Mouse (Mus musculus): ENCODE measurements around the gene Uvrag. TPM values are rescaled to one million over a fixed set of nuclear protein-coding genes. Genes with fewer than 3 reads are reported as not detected.
A peak's percentile ranks its signal among the peaks of the same experiment; 100 is the strongest.

Gene Uvrag
- polyA plus RNA-seq, 1 experiment from 2014 or later, result 25.8 TPM

GRCm38 (mm10) chr7:99101767-99102593 is 39.0 kb downstream of the Uvrag start:
- DNase-seq (ENCODE audit: low spot score) (peak; percentile 58), ATAC-seq (replicated peaks; ENCODE audit: low FRiP score, low TSS enrichment, low read depth) (peak; percentile 54)
- Histone ChIP-seq H3K9ac (ENCODE audit: low read length) (no peak overlapping the region), H3K9me3 (ENCODE audit: control insufficient read depth, low read length) (no peaks in the 10 kb centered on the region), H3K27me3 (replicated peaks; ENCODE audit: control insufficient read depth, insufficient read depth, low read length) (no peaks in the 10 kb centered on the region), H3K4me3 (ENCODE audit: low read depth, low read length) (no peak overlapping the region), H3K4me2 (ENCODE audit: low read length) (0 out of 2 replicates have a peak overlapping the region, but pooled peaks have one; percentile 31), H3K27ac (ENCODE audit: low read depth) (peak overlapping the region; percentile 47; the same call in 1 of the 2 replicates), H3K36me3 (ENCODE audit: control insufficient read depth, insufficient read depth, low read length) (peaks cover 20% of the 10 kb centered on the region), H3K4me1 (replicated peaks; ENCODE audit: control insufficient read depth, insufficient read depth, low read length) (peaks cover 29% of the 10 kb centered on the region)
- 32% methylated on average over 11 of the region's 11 CpGs for WGBS

- 39% methylated on average over 2 of the region's 2 CpGs for WGBS
Observed at GRCm38 (mm10) chr7:99101076-99101475, 39.9 kb downstream of the Uvrag start.

GRCm38 (mm10) chr7:99100573-99100972 is 40.4 kb downstream of the Uvrag start:
- H3K4me1 ChIP-seq (replicated peaks; ENCODE audit: control insufficient read depth, insufficient read depth, low read length), result peaks cover 22% of the 10 kb centered on the region
- H3K9ac ChIP-seq (ENCODE audit: low read length), result no peak overlapping the region
- WGBS, result 67% methylated on average over 8 of the region's 8 CpGs
- ATAC-seq (replicated peaks; ENCODE audit: low FRiP score, low TSS enrichment, low read depth) (peak; percentile 51), DNase-seq (ENCODE audit: low spot score) (no peak)
- H3K4me2 ChIP-seq (ENCODE audit: low read length), result no peak overlapping the region
- H3K36me3 ChIP-seq (ENCODE audit: control insufficient read depth, insufficient read depth, low read length), result peaks cover 26% of the 10 kb centered on the region
- no peaks in the 10 kb centered on the region for H3K9me3 ChIP-seq (ENCODE audit: control insufficient read depth, low read length)
- H3K27ac ChIP-seq (ENCODE audit: low read depth), result no peak overlapping the region
- H3K4me3 ChIP-seq (ENCODE audit: low read depth, low read length), result no peak overlapping the region
- H3K27me3 ChIP-seq (replicated peaks; ENCODE audit: control insufficient read depth, insufficient read depth, low read length), result no peaks in the 10 kb centered on the region

More at GRCm38 (mm10) chr7:99101076-99101475, 39.9 kb downstream of the Uvrag start:
- Histone ChIP-seq H3K9me3 (ENCODE audit: control insufficient read depth, low read length) (no peaks in the 10 kb centered on the region), H3K4me2 (ENCODE audit: low read length) (no peak overlapping the region), H3K4me3 (ENCODE audit: low read depth, low read length) (no peak overlapping the region), H3K27me3 (replicated peaks; ENCODE audit: control insufficient read depth, insufficient read depth, low read length) (no peaks in the 10 kb centered on the region), H3K27ac (ENCODE audit: low read depth) (no peak overlapping the region), H3K4me1 (replicated peaks; ENCODE audit: control insufficient read depth, insufficient read depth, low read length) (peaks cover 22% of the 10 kb centered on the region), H3K9ac (ENCODE audit: low read length) (no peak overlapping the region), H3K36me3 (ENCODE audit: control insufficient read depth, insufficient read depth, low read length) (peaks cover 26% of the 10 kb centered on the region)
- DNase-seq (ENCODE audit: low spot score) (no peak), ATAC-seq (replicated peaks; ENCODE audit: low FRiP score, low TSS enrichment, low read depth) (no peak)

DNA sequence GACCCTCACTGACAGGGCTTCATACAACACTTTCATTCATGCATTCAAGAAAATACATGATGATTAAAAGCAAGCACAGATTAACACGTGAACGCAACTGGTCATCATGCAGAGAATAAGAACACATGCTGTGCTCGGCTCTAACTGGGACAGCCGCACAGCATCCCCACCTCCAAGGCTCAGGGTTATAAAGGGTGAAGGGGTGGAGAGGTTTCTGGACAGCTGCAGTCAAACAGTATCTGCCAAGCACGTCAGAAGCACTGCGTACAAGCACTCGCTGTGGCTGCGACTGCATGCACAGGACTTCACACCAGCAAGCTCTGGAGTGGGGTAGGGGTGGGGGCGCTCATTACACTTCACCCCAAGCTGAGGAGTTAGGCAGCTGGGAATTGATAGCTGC is 40.9 kb downstream of the Uvrag start:
- Histone ChIP-seq H3K4me1 (replicated peaks; ENCODE audit: control insufficient read depth, insufficient read depth, low read length) (peaks cover 22% of the 10 kb centered on the region), H3K27ac (ENCODE audit: low read depth) (no peak overlapping the region), H3K4me2 (ENCODE audit: low read length) (no peak overlapping the region), H3K4me3 (ENCODE audit: low read depth, low read length) (no peak overlapping the region), H3K36me3 (ENCODE audit: control insufficient read depth, insufficient read depth, low read length) (peaks cover 26% of the 10 kb centered on the region), H3K9me3 (ENCODE audit: control insufficient read depth, low read length) (no peaks in the 10 kb centered on the region), H3K9ac (ENCODE audit: low read length) (no peak overlapping the region), H3K27me3 (replicated peaks; ENCODE audit: control insufficient read depth, insufficient read depth, low read length) (no peaks in the 10 kb centered on the region)
- DNase-seq (ENCODE audit: low spot score) (no peak), ATAC-seq (replicated peaks; ENCODE audit: low FRiP score, low TSS enrichment, low read depth) (no peak)
- WGBS, result 70% methylated on average over 9 of the region's 9 CpGs

- no peak for ATAC-seq (replicated peaks; ENCODE audit: low FRiP score, low TSS enrichment, low read depth)
- Histone ChIP-seq H3K9ac (ENCODE audit: low read length) (no peak overlapping the region), H3K4me2 (ENCODE audit: low read length) (no peak overlapping the region), H3K27ac (ENCODE audit: low read depth) (no peak overlapping the region), H3K36me3 (ENCODE audit: control insufficient read depth, insufficient read depth, low read length) (peaks cover 26% of the 10 kb centered on the region), H3K9me3 (ENCODE audit: control insufficient read depth, low read length) (no peaks in the 10 kb centered on the region), H3K4me1 (replicated peaks; ENCODE audit: control insufficient read depth, insufficient read depth, low read length) (peaks cover 19% of the 10 kb centered on the region), H3K4me3 (ENCODE audit: low read depth, low read length) (no peak overlapping the region), H3K27me3 (replicated peaks; ENCODE audit: control insufficient read depth, insufficient read depth, low read length) (no peaks in the 10 kb centered on the region)
- DNase-seq (ENCODE audit: low spot score), result no peak
- 75% methylated on average over 7 of the region's 7 CpGs for WGBS
Observed at GRCm38 (mm10) chr7:99097781-99098180, 43.2 kb downstream of the Uvrag start.

- ATAC-seq (replicated peaks; ENCODE audit: low FRiP score, low TSS enrichment, low read depth), result no peak
- WGBS, result 93% methylated on average over 2 of the region's 2 CpGs
Observed at GRCm38 (mm10) chr7:99097128-99097527, 43.8 kb downstream of the Uvrag start.

DNA sequence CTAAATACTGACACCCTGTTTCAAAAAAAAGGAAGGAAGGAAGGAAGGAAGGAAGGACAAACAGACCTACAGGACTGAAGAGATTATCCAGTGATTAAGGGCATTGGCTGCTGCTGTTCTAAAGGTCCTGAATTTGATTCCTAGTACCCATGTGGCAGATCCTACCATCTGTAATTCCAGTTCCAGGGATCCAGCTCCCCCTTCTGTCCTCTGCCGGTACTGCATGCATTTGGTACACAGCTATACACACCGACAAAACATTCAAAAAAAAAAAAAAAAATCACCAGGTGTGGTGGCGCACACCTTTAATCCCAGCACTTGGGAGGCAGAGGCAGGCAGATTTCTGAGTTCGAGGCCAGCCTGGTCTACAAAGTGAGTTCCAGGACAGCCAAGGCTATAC is 45.8 kb downstream of the Uvrag start:
- no peak overlapping the region for H3K4me2 ChIP-seq (ENCODE audit: low read length)
- H3K9me3 ChIP-seq (ENCODE audit: control insufficient read depth, low read length), result no peaks in the 10 kb centered on the region
- H3K4me1 ChIP-seq (replicated peaks; ENCODE audit: control insufficient read depth, insufficient read depth, low read length), result no peaks in the 10 kb centered on the region
- peak; percentile 73 for DNase-seq (ENCODE audit: low spot score)
- 68% methylated on average over 3 of the region's 4 CpGs for WGBS
- H3K27ac ChIP-seq (ENCODE audit: low read depth), result no peak overlapping the region
- no peak overlapping the region for H3K4me3 ChIP-seq (ENCODE audit: low read depth, low read length)
- no peak for ATAC-seq (replicated peaks; ENCODE audit: low FRiP score, low TSS enrichment, low read depth)
- no peak overlapping the region for H3K9ac ChIP-seq (ENCODE audit: low read length)
- peaks cover 26% of the 10 kb centered on the region for H3K36me3 ChIP-seq (ENCODE audit: control insufficient read depth, insufficient read depth, low read length)
- no peaks in the 10 kb centered on the region for H3K27me3 ChIP-seq (replicated peaks; ENCODE audit: control insufficient read depth, insufficient read depth, low read length)

More at GRCm38 (mm10) chr7:99097128-99097527, 43.8 kb downstream of the Uvrag start:
- H3K4me3 ChIP-seq (ENCODE audit: low read depth, low read length), result no peak overlapping the region
- no peaks in the 10 kb centered on the region for H3K27me3 ChIP-seq (replicated peaks; ENCODE audit: control insufficient read depth, insufficient read depth, low read length)
- H3K27ac ChIP-seq (ENCODE audit: low read depth), result no peak overlapping the region
- no peaks in the 10 kb centered on the region for H3K9me3 ChIP-seq (ENCODE audit: control insufficient read depth, low read length)
- no peak for DNase-seq (ENCODE audit: low spot score)
- H3K4me2 ChIP-seq (ENCODE audit: low read length), result no peak overlapping the region
- H3K4me1 ChIP-seq (replicated peaks; ENCODE audit: control insufficient read depth, insufficient read depth, low read length), result peaks cover 13% of the 10 kb centered on the region
- peaks cover 26% of the 10 kb centered on the region for H3K36me3 ChIP-seq (ENCODE audit: control insufficient read depth, insufficient read depth, low read length)
- no peak overlapping the region for H3K9ac ChIP-seq (ENCODE audit: low read length)

GRCm38 (mm10) chr7:99094336-99094735 is 46.6 kb downstream of the Uvrag start:
- WGBS, result 82% methylated on average over 3 of the region's 3 CpGs
- ATAC-seq (replicated peaks; ENCODE audit: low FRiP score, low TSS enrichment, low read depth) (no peak), DNase-seq (ENCODE audit: low spot score) (no peak)
- Histone ChIP-seq H3K9me3 (ENCODE audit: control insufficient read depth, low read length) (no peaks in the 10 kb centered on the region), H3K36me3 (ENCODE audit: control insufficient read depth, insufficient read depth, low read length) (peaks cover 24% of the 10 kb centered on the region), H3K9ac (ENCODE audit: low read length) (no peak overlapping the region), H3K4me2 (ENCODE audit: low read length) (no peak overlapping the region), H3K27me3 (replicated peaks; ENCODE audit: control insufficient read depth, insufficient read depth, low read length) (no peaks in the 10 kb centered on the region), H3K4me1 (replicated peaks; ENCODE audit: control insufficient read depth, insufficient read depth, low read length) (no peaks in the 10 kb centered on the region), H3K4me3 (ENCODE audit: low read depth, low read length) (no peak overlapping the region), H3K27ac (ENCODE audit: low read depth) (no peak overlapping the region)

Measured in intestine, embryonic 14.5 days (tissue).